Mouse (Mus musculus): Measurements from ENCODE around the gene Tymp. TPM values are rescaled to one million over a fixed set of nuclear protein-coding genes. Genes with fewer than 3 reads are reported as not detected.

The Tymp gene
- 0.86 TPM for polyA plus RNA-seq (2014; fragmentation: Illumina TruSeq; extraction: RNeasy Lipid Tissue Mini Kit (QIAGEN cat#74804); ENCODE audit: low read depth, low replicate concordance)

DNA sequence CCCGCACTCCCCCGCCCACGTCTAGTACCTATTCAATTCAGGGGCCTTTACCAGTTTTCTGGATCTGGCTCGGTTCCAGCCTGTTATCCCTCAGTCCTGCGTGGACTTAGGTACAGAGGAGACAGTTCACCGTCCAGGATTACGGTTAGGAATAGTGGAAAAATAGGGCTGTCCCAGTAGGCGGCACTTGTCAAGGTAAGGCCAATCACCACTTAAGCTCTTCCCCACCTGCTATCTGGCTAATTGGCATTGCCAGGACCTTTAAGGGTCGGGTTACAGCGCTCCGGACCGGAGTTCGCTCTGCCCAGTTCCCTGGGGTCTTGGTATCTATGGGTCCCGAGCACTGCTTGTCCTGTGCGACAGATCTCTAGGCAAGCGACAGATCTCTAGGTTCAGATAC lies at the start of gene Tymp:
Gene Tymp (minus strand): TSS at position 83 of the 400 bp plus-strand sequence.

GRCm38 (mm10) chr15:89425711-89426121 lies 48.9 kb upstream of the Tymp start, which contains the start of gene Cpt1b:
Gene Cpt1b (minus strand): TSS chr15:89425863.

GRCm38 (mm10) chr15:89410118-89410517 lies 33.3 kb upstream of the Tymp start, which contains the start of gene Syce3:
Gene Syce3 (minus strand): TSS chr15:89410503.

DNA sequence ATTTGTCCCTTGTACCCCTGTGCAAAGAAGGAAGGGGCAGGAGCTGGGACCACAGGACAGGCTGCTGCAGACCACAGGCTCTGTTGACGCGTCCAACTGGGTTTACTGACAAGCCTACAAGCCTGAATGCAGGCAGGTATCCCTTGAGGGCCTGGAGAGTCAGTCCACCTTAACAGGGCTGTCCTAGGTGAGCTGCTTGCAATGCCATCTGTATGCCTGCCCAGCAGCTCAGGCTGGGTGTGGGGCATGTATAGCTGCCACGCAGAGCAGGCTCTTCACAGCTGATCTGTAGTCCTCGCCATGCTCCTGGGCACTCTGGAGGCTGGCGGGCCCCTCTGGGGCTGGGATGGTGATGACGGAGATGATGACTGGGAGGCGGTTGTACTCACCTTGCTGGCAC lies 7.8 kb upstream of the Tymp start, which contains the start of gene Klhdc7b:
Gene Klhdc7b (plus strand): TSS at position 301 of the 400 bp plus-strand sequence.

GRCm38 (mm10) chr15:89378831-89379401 lies 2.1 kb upstream of the Tymp start, which contains the start of gene Odf3b:
Gene Odf3b (minus strand): TSS chr15:89379282.

GRCm38 (mm10) chr15:89373762-89374248 lies 3.0 kb downstream of the Tymp start, which contains the start of gene Sco2:
Gene Sco2 (minus strand): TSS chr15:89373846.

DNA sequence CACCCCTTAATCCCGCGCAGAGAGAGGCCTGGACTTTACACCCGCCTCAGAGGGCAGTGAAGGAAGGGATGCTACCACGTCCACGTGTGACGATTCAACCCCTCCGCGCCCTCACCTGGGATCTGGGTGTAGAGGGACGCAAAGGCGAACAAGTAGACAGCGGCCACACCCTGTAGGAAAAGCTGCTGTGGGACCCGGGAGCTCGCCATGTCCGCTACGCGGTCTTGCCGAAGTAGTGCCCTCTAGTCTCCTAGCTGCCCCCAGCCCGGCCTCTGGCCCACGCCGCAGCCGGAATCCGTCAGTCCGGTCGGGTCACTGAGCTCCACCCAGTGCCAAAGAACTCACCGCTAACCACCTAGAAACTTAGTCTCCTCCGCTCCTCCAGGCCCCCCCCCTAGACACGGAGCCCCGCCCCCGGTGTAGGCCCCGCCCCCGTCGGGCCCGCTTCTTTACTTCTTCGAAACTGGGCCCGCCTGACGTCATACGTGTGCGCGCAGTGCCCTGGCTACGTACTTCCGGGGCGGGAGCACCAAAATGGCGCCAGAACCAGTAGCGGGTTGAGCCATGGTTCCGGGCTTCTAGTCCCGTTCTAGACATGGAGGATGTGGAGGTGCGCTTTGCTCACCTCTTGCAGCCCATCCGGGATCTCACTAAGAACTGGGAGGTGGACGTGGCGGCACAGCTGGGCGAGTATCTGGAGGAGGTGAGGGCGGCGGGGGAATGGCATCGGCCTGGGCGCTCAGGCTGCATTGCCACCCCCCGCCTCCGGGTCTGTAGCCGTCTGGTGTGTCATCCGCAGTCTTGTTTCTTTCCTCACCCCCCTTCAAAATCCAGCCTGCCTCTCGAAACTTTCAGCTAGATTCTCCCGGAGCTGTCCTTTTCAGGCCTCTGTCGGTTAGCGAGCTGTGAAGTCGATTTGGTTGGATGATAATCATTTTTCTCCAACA lies 21.3 kb downstream of the Tymp start, which contains the start of the genes Lmf2 and Ncaph2:
Gene Lmf2 (minus strand): TSS at position 419 of the 947 bp plus-strand sequence.
Gene Ncaph2 (plus strand): TSS at position 479 of the 947 bp plus-strand sequence.

GRCm38 (mm10) chr15:89334271-89334670 lies 42.6 kb downstream of the Tymp start, which contains the start of gene Miox:
Gene Miox (plus strand): TSS chr15:89334398.

GRCm38 (mm10) chr15:89322670-89323522 lies 53.9 kb downstream of the Tymp start, which contains the start of gene Adm2:
Gene Adm2 (plus strand): TSS chr15:89322720.

Other genes with a start within 250 kb of the Tymp start
- 12.0 TPM for gene Hdac10, start 248.3 kb downstream of the Tymp start, polyA plus RNA-seq (2014; fragmentation: Illumina TruSeq; extraction: RNeasy Lipid Tissue Mini Kit (QIAGEN cat#74804); ENCODE audit: low read depth, low replicate concordance)
- gene Mapk12, start 236.3 kb downstream of the Tymp start, polyA plus RNA-seq (2014; fragmentation: Illumina TruSeq; extraction: RNeasy Lipid Tissue Mini Kit (QIAGEN cat#74804); ENCODE audit: low read depth, low replicate concordance): 34.4 TPM
- 3.5 TPM for gene Mapk11, start 227.4 kb downstream of the Tymp start, polyA plus RNA-seq (2014; fragmentation: Illumina TruSeq; extraction: RNeasy Lipid Tissue Mini Kit (QIAGEN cat#74804); ENCODE audit: low read depth, low replicate concordance)
- 81.6 TPM for gene Plxnb2, start 196.3 kb downstream of the Tymp start, polyA plus RNA-seq (2014; fragmentation: Illumina TruSeq; extraction: RNeasy Lipid Tissue Mini Kit (QIAGEN cat#74804); ENCODE audit: low read depth, low replicate concordance)
- 16.5 TPM for gene Dennd6b, start 180.5 kb downstream of the Tymp start, polyA plus RNA-seq (2014; fragmentation: Illumina TruSeq; extraction: RNeasy Lipid Tissue Mini Kit (QIAGEN cat#74804); ENCODE audit: low read depth, low replicate concordance)
- 49.4 TPM for gene Ppp6r2, start 165.5 kb downstream of the Tymp start, polyA plus RNA-seq (2014; fragmentation: Illumina TruSeq; extraction: RNeasy Lipid Tissue Mini Kit (QIAGEN cat#74804); ENCODE audit: low read depth, low replicate concordance)
- gene Sbf1, start 61.7 kb downstream of the Tymp start, polyA plus RNA-seq (2014; fragmentation: Illumina TruSeq; extraction: RNeasy Lipid Tissue Mini Kit (QIAGEN cat#74804); ENCODE audit: low read depth, low replicate concordance): 45.0 TPM
- not detected for gene Adm2, start 54.3 kb downstream of the Tymp start, polyA plus RNA-seq (2014; fragmentation: Illumina TruSeq; extraction: RNeasy Lipid Tissue Mini Kit (QIAGEN cat#74804); ENCODE audit: low read depth, low replicate concordance)
- not detected for gene Miox, start 42.6 kb downstream of the Tymp start, polyA plus RNA-seq (2014; fragmentation: Illumina TruSeq; extraction: RNeasy Lipid Tissue Mini Kit (QIAGEN cat#74804); ENCODE audit: low read depth, low replicate concordance)
- gene Lmf2, start 21.4 kb downstream of the Tymp start, polyA plus RNA-seq (2014; fragmentation: Illumina TruSeq; extraction: RNeasy Lipid Tissue Mini Kit (QIAGEN cat#74804); ENCODE audit: low read depth, low replicate concordance): 25.2 TPM
- gene Ncaph2, start 21.3 kb downstream of the Tymp start, polyA plus RNA-seq (2014; fragmentation: Illumina TruSeq; extraction: RNeasy Lipid Tissue Mini Kit (QIAGEN cat#74804); ENCODE audit: low read depth, low replicate concordance): 46.5 TPM
- gene Sco2, start 3.2 kb downstream of the Tymp start, polyA plus RNA-seq (2014; fragmentation: Illumina TruSeq; extraction: RNeasy Lipid Tissue Mini Kit (QIAGEN cat#74804); ENCODE audit: low read depth, low replicate concordance): 23.0 TPM
- 2.5 TPM for gene Odf3b, start 2.2 kb upstream of the Tymp start, polyA plus RNA-seq (2014; fragmentation: Illumina TruSeq; extraction: RNeasy Lipid Tissue Mini Kit (QIAGEN cat#74804); ENCODE audit: low read depth, low replicate concordance)
- not detected for gene Klhdc7b, start 7.9 kb upstream of the Tymp start, polyA plus RNA-seq (2014; fragmentation: Illumina TruSeq; extraction: RNeasy Lipid Tissue Mini Kit (QIAGEN cat#74804); ENCODE audit: low read depth, low replicate concordance)
- gene Syce3, start 33.5 kb upstream of the Tymp start, polyA plus RNA-seq (2014; fragmentation: Illumina TruSeq; extraction: RNeasy Lipid Tissue Mini Kit (QIAGEN cat#74804); ENCODE audit: low read depth, low replicate concordance): not detected
- gene Cpt1b, start 48.8 kb upstream of the Tymp start, polyA plus RNA-seq (2014; fragmentation: Illumina TruSeq; extraction: RNeasy Lipid Tissue Mini Kit (QIAGEN cat#74804); ENCODE audit: low read depth, low replicate concordance): 568 TPM
- 1.8 TPM for gene C730034F03Rik, start 52.5 kb upstream of the Tymp start, polyA plus RNA-seq (2014; fragmentation: Illumina TruSeq; extraction: RNeasy Lipid Tissue Mini Kit (QIAGEN cat#74804); ENCODE audit: low read depth, low replicate concordance)
- gene Gm44502, start 52.7 kb upstream of the Tymp start, polyA plus RNA-seq (2014; fragmentation: Illumina TruSeq; extraction: RNeasy Lipid Tissue Mini Kit (QIAGEN cat#74804); ENCODE audit: low read depth, low replicate concordance): 1.3 TPM
- gene Chkb, start 52.9 kb upstream of the Tymp start, polyA plus RNA-seq (2014; fragmentation: Illumina TruSeq; extraction: RNeasy Lipid Tissue Mini Kit (QIAGEN cat#74804); ENCODE audit: low read depth, low replicate concordance): 106 TPM
- gene Mapk8ip2, start 76.9 kb upstream of the Tymp start, polyA plus RNA-seq (2014; fragmentation: Illumina TruSeq; extraction: RNeasy Lipid Tissue Mini Kit (QIAGEN cat#74804); ENCODE audit: low read depth, low replicate concordance): 0.10 TPM
- 13.2 TPM for gene Arsa, start 100.4 kb upstream of the Tymp start, polyA plus RNA-seq (2014; fragmentation: Illumina TruSeq; extraction: RNeasy Lipid Tissue Mini Kit (QIAGEN cat#74804); ENCODE audit: low read depth, low replicate concordance)
- 24.1 TPM for gene Shank3, start 122.6 kb upstream of the Tymp start, polyA plus RNA-seq (2014; fragmentation: Illumina TruSeq; extraction: RNeasy Lipid Tissue Mini Kit (QIAGEN cat#74804); ENCODE audit: low read depth, low replicate concordance)
- not detected for gene Acr, start 191.3 kb upstream of the Tymp start, polyA plus RNA-seq (2014; fragmentation: Illumina TruSeq; extraction: RNeasy Lipid Tissue Mini Kit (QIAGEN cat#74804); ENCODE audit: low read depth, low replicate concordance)
- 6.0 TPM for gene Rabl2, start 214.9 kb upstream of the Tymp start, polyA plus RNA-seq (2014; fragmentation: Illumina TruSeq; extraction: RNeasy Lipid Tissue Mini Kit (QIAGEN cat#74804); ENCODE audit: low read depth, low replicate concordance)